Mouse (Mus musculus) mesoderm, embryonic 11.5 days (tissue): ENCODE results near the gene Chmp4b.
A peak's percentile ranks its signal among the peaks of the same experiment; 100 is the strongest.

Source experiments
- DNase-seq: peaks from one replicate; pipeline ENCODE4 v3.0.0-alpha.2; 2012; ENCODE audit warnings: low read depth, low spot score

The Chmp4b gene

GRCm38 (mm10) chr2:154717081-154717480 is 65.6 kb downstream of the Chmp4b start:
- DNase-seq = no peak

- DNase-seq = no peak
These were observed 67.5 kb downstream of the Chmp4b start for GRCm38 (mm10) chr2:154718855-154719556.

GRCm38 (mm10) chr2:154720315-154720714 is 68.8 kb downstream of the Chmp4b start:
- no peak for DNase-seq

- DNase-seq = no peak
These were observed 72.0 kb downstream of the Chmp4b start for GRCm38 (mm10) chr2:154723473-154723872.

- DNase-seq = no peak
These were observed 78.2 kb downstream of the Chmp4b start for GRCm38 (mm10) chr2:154729737-154730136.

- DNase-seq = no peak
These were observed 79.3 kb downstream of the Chmp4b start for GRCm38 (mm10) chr2:154730841-154731240.

GRCm38 (mm10) chr2:154731916-154732315 is 80.4 kb downstream of the Chmp4b start:
- no peak for DNase-seq

GRCm38 (mm10) chr2:154732503-154733141 is 81.1 kb downstream of the Chmp4b start:
- DNase-seq = no peak

- no peak for DNase-seq
These were observed 83.5 kb downstream of the Chmp4b start for GRCm38 (mm10) chr2:154734977-154735376.

- DNase-seq = no peak
These were observed 83.9 kb downstream of the Chmp4b start for GRCm38 (mm10) chr2:154735416-154735815.

- no peak for DNase-seq
These were observed 84.5 kb downstream of the Chmp4b start for GRCm38 (mm10) chr2:154735986-154736385.

GRCm38 (mm10) chr2:154738621-154739020 is 87.1 kb downstream of the Chmp4b start:
- no peak for DNase-seq

- peak; percentile 68 for DNase-seq
These were observed 91.7 kb downstream of the Chmp4b start for GRCm38 (mm10) chr2:154742911-154743819.

GRCm38 (mm10) chr2:154743915-154744314 is 92.4 kb downstream of the Chmp4b start:
- no peak for DNase-seq
